Mouse (Mus musculus): ENCODE measurements around the gene Bahcc1. TPM values are rescaled to one million over a fixed set of nuclear protein-coding genes. Genes with fewer than 3 reads are reported as not detected.

Bahcc1 gene
- polyA plus RNA-seq, 1 experiment from 2014 or later: 19.5 TPM

DNA sequence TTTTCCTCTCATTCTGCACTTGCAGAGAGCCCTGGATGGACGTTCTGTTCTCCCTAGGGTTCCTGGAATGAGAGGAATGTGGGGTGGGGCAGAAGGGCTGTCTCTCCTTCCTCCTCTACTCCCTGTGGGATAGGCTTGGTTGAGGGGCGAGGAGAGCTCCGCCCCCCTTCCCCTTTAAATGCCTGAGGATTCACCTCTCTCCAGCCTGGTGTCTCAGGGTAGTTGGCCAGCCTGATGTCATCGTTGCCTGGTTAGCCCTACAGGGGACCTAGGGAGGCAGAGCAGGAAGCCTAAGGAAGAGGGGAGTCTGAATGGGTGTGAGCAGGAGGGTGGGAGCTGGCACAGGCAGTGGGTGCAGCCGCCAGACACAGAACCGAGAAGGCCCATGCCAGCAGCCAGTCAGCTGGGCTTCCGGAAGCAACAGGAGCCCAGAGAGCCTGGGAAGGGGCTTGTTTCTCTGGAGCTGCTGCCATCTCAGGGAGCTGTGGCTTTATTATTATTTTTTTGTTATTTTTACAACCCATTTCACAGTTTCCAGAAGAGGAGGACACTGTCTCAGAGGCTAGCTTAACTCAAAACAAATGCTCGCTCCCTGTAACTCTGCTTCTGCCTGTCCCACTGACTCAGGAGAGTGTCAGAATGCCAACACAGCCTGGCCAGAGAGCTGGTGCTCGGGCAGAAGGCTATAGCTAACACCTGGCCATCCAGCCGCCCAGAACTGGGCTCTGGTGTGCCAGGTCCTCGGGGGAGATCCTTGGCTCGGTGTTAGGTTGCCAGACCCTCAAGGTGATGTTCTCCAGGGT, 20.3 kb downstream of the Bahcc1 start:
- 55% methylated on average over 12 of the region's 12 CpGs for WGBS
- H3K9ac ChIP-seq (replicated peaks): peak overlapping the region; percentile 44; the same call in 1 of the 2 replicates
- peaks cover 92% of the 10 kb centered on the region for H3K4me1 ChIP-seq (replicated peaks)
- no peaks in the 10 kb centered on the region; the same call in 1 of the 2 replicates for H3K36me3 ChIP-seq
- H3K27me3 ChIP-seq: no peaks in the 10 kb centered on the region
- H3K27ac ChIP-seq: peak overlapping the region; percentile 6; the same call in 1 of the 2 replicates
- H3K4me2 ChIP-seq (replicated peaks): 0 out of 2 replicates have a peak overlapping the region, but pooled peaks have one; percentile 6
- no peaks in the 10 kb centered on the region for H3K9me3 ChIP-seq
- no peak overlapping the region for H3K4me3 ChIP-seq (replicated peaks)
- ATAC-seq: no peak

DNA sequence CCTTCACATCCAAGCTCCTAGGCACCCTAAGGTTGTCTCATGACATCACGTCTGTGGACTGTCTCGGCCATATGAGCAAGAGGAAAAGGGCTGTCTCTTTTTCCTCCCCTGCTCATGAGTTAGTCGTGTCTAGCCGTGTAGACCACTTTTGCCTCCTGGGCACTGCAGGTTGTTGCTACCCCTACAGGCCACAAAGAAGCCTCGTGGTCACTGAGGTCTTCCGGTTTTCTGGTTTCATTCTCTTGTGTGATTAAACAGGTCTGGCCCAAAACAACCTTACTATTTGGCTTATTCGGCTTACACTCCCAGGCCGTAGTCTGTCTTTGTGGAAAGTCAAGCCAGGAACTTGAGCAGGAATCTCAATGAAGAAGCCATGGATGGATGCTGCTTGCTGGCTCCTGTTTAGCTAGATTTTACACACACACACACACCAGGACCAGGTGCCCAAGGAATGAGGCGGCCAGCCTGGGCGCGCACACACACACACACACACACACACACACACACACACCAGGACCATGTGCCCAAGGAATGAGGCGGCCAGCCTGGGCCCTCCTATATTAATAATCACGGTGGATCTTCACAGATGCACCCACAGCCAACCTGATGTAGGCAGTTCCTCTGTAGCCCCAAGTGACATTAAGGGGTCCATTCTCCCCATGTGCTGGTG, 21.0 kb downstream of the Bahcc1 start:
- H3K9me3 ChIP-seq: no peaks in the 10 kb centered on the region
- H3K27ac ChIP-seq: 0 out of 2 replicates have a peak overlapping the region, but pooled peaks have one; percentile 6
- no peak overlapping the region for H3K9ac ChIP-seq (replicated peaks)
- ATAC-seq: no peak
- H3K4me1 ChIP-seq (replicated peaks): peaks cover 95% of the 10 kb centered on the region
- H3K27me3 ChIP-seq: no peaks in the 10 kb centered on the region
- H3K4me3 ChIP-seq (replicated peaks): no peak overlapping the region
- 83% methylated on average over 13 of the region's 13 CpGs for WGBS
- 0 out of 2 replicates have a peak, but pooled peaks cover under 1% of the 10 kb centered on the region for H3K36me3 ChIP-seq
- H3K4me2 ChIP-seq (replicated peaks): no peak overlapping the region

DNA sequence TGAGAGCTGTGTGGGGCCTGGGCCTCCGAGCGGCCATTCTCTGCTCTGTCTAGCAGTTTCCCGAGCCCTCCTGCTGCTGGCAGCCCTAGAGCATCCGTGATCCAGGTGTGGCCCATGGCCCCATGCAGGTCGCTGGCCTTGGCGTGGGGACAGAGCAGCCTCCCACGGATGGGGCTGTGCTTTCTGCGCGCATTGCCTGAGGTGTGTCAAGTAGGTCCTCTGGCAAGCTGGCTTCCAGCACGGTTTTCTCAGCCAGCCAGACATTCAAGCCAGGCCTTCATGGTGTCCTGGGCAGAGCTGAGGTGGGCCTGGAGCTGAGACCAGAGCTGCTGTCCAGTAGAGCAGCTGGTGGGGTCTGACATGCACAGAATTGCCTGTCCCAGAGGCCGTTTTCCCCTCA, 21.7 kb downstream of the Bahcc1 start:
- H3K27ac ChIP-seq: peak overlapping the region; percentile 53
- H3K36me3 ChIP-seq: 0 out of 2 replicates have a peak, but pooled peaks cover 4% of the 10 kb centered on the region
- no peak overlapping the region for H3K4me3 ChIP-seq (replicated peaks)
- H3K4me2 ChIP-seq (replicated peaks): no peak overlapping the region
- peaks cover 96% of the 10 kb centered on the region for H3K4me1 ChIP-seq (replicated peaks)
- H3K9me3 ChIP-seq: no peaks in the 10 kb centered on the region
- no peaks in the 10 kb centered on the region for H3K27me3 ChIP-seq
- 66% methylated on average over 11 of the region's 11 CpGs for WGBS
- 0 out of 2 replicates have a peak overlapping the region, but pooled peaks have one; percentile 19 for H3K9ac ChIP-seq (replicated peaks)
- no peak for ATAC-seq

DNA sequence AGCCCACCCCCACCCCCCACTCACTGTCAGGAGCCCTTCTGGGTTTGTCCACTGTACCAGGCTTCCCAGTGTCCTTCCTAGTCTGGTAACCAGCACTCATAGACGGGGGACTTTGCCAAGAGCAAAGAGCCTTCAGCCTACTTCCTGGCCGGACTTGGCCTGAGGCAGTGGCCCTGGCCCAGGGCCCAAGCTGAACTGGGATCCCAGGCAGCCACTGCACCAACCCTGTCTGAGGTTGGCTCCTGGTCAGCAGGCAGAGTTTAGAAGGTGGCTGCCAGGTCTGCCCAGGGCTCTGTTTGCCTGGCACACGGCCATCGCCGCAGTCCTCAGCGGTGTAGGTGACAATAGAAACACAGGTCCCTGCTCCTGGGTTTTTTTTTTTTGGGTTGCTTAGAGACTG, 22.3 kb downstream of the Bahcc1 start:
- no peak overlapping the region for H3K4me2 ChIP-seq (replicated peaks)
- WGBS: 59% methylated on average over 6 of the region's 6 CpGs
- peaks cover 10% of the 10 kb centered on the region for H3K36me3 ChIP-seq
- no peaks in the 10 kb centered on the region for H3K9me3 ChIP-seq
- ATAC-seq: no peak
- H3K4me3 ChIP-seq (replicated peaks): no peak overlapping the region
- peak overlapping the region; percentile 53 for H3K27ac ChIP-seq
- H3K4me1 ChIP-seq (replicated peaks): peaks cover 100% of the 10 kb centered on the region
- no peak overlapping the region for H3K9ac ChIP-seq (replicated peaks)
- H3K27me3 ChIP-seq: no peaks in the 10 kb centered on the region

DNA sequence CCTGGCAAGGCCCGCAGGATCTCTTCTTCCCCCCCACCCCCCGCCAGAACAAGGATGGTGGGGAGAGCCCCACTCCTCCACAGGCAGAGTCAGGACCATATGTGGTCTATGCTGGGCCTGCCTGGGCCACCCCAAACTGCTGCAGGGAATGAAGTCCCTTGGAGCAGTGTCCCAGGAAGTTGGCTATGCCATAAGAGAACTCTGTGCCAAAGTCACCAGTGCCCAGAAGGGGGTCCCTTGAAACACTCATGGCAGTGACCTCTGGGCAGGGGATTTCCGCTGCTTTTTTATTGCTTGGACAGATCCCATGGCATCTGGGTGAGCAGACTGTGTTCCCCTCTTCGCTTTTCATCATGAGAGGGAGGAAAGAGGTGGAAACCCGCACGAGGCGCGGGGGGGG, 22.8 kb downstream of the Bahcc1 start:
- Histone ChIP-seq H3K4me1 (replicated peaks) (peaks cover 100% of the 10 kb centered on the region), H3K27ac (0 out of 2 replicates have a peak overlapping the region, but pooled peaks have one; percentile 53), H3K4me2 (replicated peaks) (no peak overlapping the region), H3K9me3 (no peaks in the 10 kb centered on the region), H3K36me3 (peaks cover 14% of the 10 kb centered on the region), H3K9ac (replicated peaks) (no peak overlapping the region), H3K4me3 (replicated peaks) (no peak overlapping the region), H3K27me3 (no peaks in the 10 kb centered on the region)
- no peak for ATAC-seq
- whole genome bisulfite sequencing: 64% methylated on average over 7 of the region's 8 CpGs

DNA sequence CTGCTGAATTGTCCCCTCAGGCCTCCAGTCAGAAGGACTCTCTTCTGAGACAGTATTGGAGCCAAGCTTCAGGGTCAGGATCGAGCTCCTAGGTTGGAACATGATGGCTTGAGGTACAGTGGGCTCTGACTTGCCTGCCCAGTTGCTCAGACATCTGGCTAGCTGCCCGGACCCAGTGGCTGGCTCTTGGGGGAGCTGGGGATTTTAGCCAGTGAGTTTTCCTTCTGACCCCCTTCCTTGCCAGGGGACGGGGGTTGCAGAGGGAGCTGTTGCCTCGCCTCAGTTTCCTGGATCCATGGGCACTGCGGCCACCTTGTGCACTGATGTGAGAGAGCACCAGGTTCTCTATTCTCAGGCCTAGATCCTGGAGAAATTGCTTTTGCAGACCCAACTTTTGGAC, 23.4 kb downstream of the Bahcc1 start:
- H3K4me3 ChIP-seq (replicated peaks): no peak overlapping the region
- WGBS: 71% methylated on average over 5 of the region's 5 CpGs
- no peaks in the 10 kb centered on the region for H3K27me3 ChIP-seq
- no peak overlapping the region for H3K27ac ChIP-seq
- peaks cover 20% of the 10 kb centered on the region for H3K36me3 ChIP-seq
- no peaks in the 10 kb centered on the region for H3K9me3 ChIP-seq
- H3K9ac ChIP-seq (replicated peaks): no peak overlapping the region
- ATAC-seq: no peak
- H3K4me2 ChIP-seq (replicated peaks): no peak overlapping the region
- H3K4me1 ChIP-seq (replicated peaks): peaks cover 100% of the 10 kb centered on the region

DNA sequence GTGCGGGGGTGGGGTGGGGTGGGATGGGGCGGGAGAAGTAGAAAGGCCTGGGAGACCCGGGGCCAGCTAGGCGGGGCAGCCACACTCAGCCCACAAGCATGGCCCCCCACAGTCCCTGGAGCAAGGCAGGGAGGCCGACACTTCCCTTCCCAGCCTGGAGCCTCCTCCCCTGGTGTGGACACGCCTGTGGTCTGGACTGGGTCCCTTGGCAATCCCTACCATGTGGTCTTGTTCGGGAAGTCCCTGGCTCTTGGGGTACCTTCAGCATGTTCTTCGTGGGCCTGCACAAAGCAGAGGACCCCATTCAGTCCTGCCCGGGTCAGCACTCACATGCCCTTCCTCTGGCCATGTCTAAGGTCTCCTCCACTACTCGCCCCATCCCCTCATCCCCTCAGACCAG, 23.8 kb downstream of the Bahcc1 start:
- Histone ChIP-seq H3K4me3 (replicated peaks) (no peak overlapping the region), H3K27me3 (no peaks in the 10 kb centered on the region), H3K36me3 (peaks cover 20% of the 10 kb centered on the region), H3K9ac (replicated peaks) (0 out of 2 replicates have a peak overlapping the region, but pooled peaks have one; percentile 12), H3K4me2 (replicated peaks) (no peak overlapping the region), H3K27ac (no peak overlapping the region; the same call in 1 of the 2 replicates), H3K9me3 (no peaks in the 10 kb centered on the region), H3K4me1 (replicated peaks) (peaks cover 100% of the 10 kb centered on the region)
- WGBS: 58% methylated on average over 10 of the region's 10 CpGs
- ATAC-seq: no peak

DNA sequence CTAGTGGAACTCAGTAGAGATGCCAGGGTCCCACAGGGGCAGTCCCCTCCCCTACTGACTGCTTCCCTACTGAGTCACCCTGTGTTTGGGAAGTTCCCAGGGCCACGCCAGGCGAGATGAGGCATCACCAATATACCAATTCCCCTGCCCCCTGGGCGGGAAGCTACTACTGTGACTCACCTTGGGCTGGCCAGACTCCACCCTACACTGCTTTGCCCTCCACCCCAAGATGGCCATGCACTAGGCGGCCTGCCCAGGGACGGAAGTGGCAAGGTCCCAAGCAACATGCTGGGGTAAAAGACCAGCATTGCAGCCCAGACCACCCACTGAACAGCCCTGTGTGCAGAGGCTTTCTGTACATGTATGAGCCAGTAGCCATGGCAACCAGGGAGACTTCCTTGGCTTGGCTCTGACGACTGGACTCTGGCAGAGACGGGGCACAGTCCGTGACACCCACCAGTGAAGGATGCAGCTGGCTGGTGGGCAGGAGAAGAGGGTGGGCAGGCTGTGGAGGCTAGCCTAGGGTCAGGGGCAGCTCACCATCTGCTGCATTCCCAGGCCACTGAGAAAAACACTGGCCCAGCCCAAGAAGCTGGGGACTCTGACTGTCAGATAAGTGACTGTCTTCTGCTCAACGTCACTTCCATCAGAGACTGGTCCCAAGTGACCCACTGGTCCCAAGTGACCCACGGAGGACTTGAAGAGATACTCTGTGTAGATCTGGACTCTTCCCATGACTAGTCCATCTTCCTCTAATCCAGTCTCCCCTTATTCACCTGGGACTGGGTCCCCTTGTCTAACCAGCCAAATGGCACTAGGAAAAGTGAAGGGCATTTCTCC, 24.5 kb downstream of the Bahcc1 start:
- Histone ChIP-seq H3K36me3 (peaks cover 20% of the 10 kb centered on the region), H3K9ac (replicated peaks) (peak overlapping the region; percentile 12; the same call in 1 of the 2 replicates), H3K4me3 (replicated peaks) (no peak overlapping the region), H3K4me2 (replicated peaks) (no peak overlapping the region), H3K27me3 (no peaks in the 10 kb centered on the region), H3K27ac (no peak overlapping the region; the same call in 1 of the 2 replicates), H3K4me1 (replicated peaks) (peaks cover 100% of the 10 kb centered on the region), H3K9me3 (no peaks in the 10 kb centered on the region)
- ATAC-seq: no peak
- 51% methylated on average over 10 of the region's 10 CpGs for WGBS

DNA sequence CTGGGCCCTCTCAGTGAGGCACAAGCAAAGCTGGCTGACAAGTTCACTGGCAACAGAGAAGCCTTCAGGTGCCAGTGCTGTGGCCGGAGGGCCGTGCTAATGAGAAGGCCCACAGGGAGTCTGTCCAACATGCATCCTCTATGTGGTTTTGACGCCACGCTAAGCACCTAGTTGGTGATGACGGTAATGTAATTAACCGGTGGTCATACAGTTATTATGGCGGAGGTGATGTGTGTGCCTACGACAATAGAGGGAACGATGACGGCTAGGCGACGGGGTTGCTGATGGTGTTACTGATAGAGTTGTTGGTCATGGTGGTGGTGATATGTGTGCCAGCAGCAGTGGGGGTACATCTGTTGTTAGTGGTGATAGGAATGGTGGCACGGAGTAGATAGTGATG, 25.2 kb downstream of the Bahcc1 start:
- Histone ChIP-seq H3K4me3 (replicated peaks) (no peak overlapping the region), H3K9ac (replicated peaks) (no peak overlapping the region), H3K27ac (no peak overlapping the region), H3K36me3 (peaks cover 20% of the 10 kb centered on the region), H3K9me3 (no peaks in the 10 kb centered on the region), H3K4me2 (replicated peaks) (no peak overlapping the region), H3K4me1 (replicated peaks) (peaks cover 100% of the 10 kb centered on the region), H3K27me3 (no peaks in the 10 kb centered on the region)
- 94% methylated on average over 13 of the region's 13 CpGs for WGBS
- no peak for ATAC-seq

DNA sequence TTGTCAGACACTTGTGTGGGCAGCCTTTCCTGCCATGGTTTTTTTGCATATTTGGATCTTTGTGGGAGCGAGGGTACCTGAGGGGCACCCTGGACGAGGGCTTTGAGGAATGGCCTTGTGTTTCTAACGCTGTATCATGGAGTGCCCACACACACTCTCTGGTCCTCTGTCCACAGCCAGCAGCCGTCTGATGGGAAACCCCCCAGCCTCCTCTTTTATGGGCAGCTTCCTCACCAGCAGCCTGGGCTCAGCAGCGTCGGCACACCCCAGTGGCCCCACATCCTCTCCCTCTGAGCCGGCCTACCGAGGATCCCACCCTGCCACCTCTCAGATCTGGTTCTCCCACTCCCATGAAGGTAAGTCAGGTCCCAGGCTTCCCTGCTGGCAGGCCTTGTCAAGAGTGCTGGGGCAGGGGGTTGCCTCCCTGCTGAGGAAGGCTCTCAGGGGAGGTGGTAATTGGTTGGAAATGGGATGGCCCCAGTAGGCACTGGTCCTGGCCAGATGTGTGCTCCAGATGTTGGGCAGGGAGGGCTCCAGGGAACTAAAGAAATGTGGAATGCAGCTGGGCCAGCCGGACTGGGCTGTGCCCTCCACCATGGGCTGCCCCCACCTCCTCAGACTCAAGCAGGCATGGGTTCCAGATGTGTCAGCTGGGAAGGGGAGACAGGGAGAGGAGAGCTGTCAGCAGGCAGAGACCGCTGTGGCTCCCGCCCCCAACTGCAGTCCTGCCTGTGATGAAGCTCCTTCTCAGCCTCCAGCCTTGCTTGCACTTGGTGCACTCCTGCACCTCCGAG, 26.3 kb downstream of the Bahcc1 start:
- Histone ChIP-seq H3K9ac (replicated peaks) (no peak overlapping the region; the same call in 1 of the 2 replicates), H3K36me3 (peaks cover 20% of the 10 kb centered on the region), H3K27ac (0 out of 2 replicates have a peak overlapping the region, but pooled peaks have one; percentile 32), H3K4me1 (replicated peaks) (peaks cover 100% of the 10 kb centered on the region), H3K9me3 (no peaks in the 10 kb centered on the region), H3K4me3 (replicated peaks) (no peak overlapping the region), H3K27me3 (no peaks in the 10 kb centered on the region), H3K4me2 (replicated peaks) (no peak overlapping the region)
- no peak for ATAC-seq
- 73% methylated on average over 12 of the region's 12 CpGs for WGBS
